Mouse (Mus musculus) ovary, postnatal 36 days (tissue): Measurements from ENCODE around the gene N6amt1.

Experiments
- DNase-seq: peaks from one replicate; pipeline ENCODE4 v3.0.0; 2022; ENCODE audit warnings: low spot score, mixed read lengths

The N6amt1 gene

GRCm38 (mm10) chr16:87387444-87387977, 33.5 kb downstream of the N6amt1 start:
- no peak for DNase-seq

- peak; percentile 28 for DNase-seq
Observed at GRCm38 (mm10) chr16:87393813-87394548, 40.0 kb downstream of the N6amt1 start.

GRCm38 (mm10) chr16:87405001-87405400, 51.0 kb downstream of the N6amt1 start:
- DNase-seq, result no peak
